Mouse (Mus musculus) right cerebral cortex, postnatal 25 days (tissue): ENCODE measurements around the gene Hlcs.
A peak's percentile ranks its signal among the peaks of the same experiment; 100 is the strongest.

Experiments used
- DNase-seq: peaks from one replicate; pipeline ENCODE4 v3.0.0; 2022

Gene Hlcs

GRCm38 (mm10) chr16:94289138-94290072 lies 24.0 kb downstream of the Hlcs start:
- DNase-seq, result peak; percentile 80

- DNase-seq, result no peak
These were observed 25.5 kb downstream of the Hlcs start for GRCm38 (mm10) chr16:94287826-94288225.

- no peak for DNase-seq
These were observed 29.4 kb downstream of the Hlcs start for GRCm38 (mm10) chr16:94283972-94284371.

- no peak for DNase-seq
These were observed 42.5 kb downstream of the Hlcs start for GRCm38 (mm10) chr16:94270826-94271225.

GRCm38 (mm10) chr16:94269635-94270034 lies 43.7 kb downstream of the Hlcs start:
- peak; percentile 85 for DNase-seq

- DNase-seq, result no peak
These were observed 45.2 kb downstream of the Hlcs start for GRCm38 (mm10) chr16:94268205-94268604.

- DNase-seq, result no peak
These were observed 48.8 kb downstream of the Hlcs start for GRCm38 (mm10) chr16:94264611-94265010.

- DNase-seq, result no peak
These were observed 50.9 kb downstream of the Hlcs start for GRCm38 (mm10) chr16:94262501-94262900.

- DNase-seq, result no peak
These were observed 52.3 kb downstream of the Hlcs start for GRCm38 (mm10) chr16:94260938-94261630.

GRCm38 (mm10) chr16:94258366-94259310 lies 54.7 kb downstream of the Hlcs start:
- DNase-seq, result peak; percentile 59

GRCm38 (mm10) chr16:94255592-94255991 lies 57.8 kb downstream of the Hlcs start:
- DNase-seq, result no peak

- DNase-seq, result no peak
These were observed 58.3 kb downstream of the Hlcs start for GRCm38 (mm10) chr16:94255035-94255434.

GRCm38 (mm10) chr16:94254415-94254891 lies 58.9 kb downstream of the Hlcs start:
- no peak for DNase-seq

GRCm38 (mm10) chr16:94253671-94254414 lies 59.5 kb downstream of the Hlcs start:
- no peak for DNase-seq

- DNase-seq, result no peak
These were observed 61.6 kb downstream of the Hlcs start for GRCm38 (mm10) chr16:94251756-94252155.

- peak; percentile 61 for DNase-seq
These were observed 62.6 kb downstream of the Hlcs start for GRCm38 (mm10) chr16:94250640-94251349.

- DNase-seq, result no peak
These were observed 63.2 kb downstream of the Hlcs start for GRCm38 (mm10) chr16:94250136-94250535.

GRCm38 (mm10) chr16:94249666-94250065 lies 63.7 kb downstream of the Hlcs start:
- no peak for DNase-seq

GRCm38 (mm10) chr16:94248721-94249120 lies 64.7 kb downstream of the Hlcs start:
- DNase-seq, result no peak

- no peak for DNase-seq
These were observed 66.4 kb downstream of the Hlcs start for GRCm38 (mm10) chr16:94246976-94247375.
